Mouse (Mus musculus) adipocyte (in vitro differentiated cells): ENCODE measurements around the gene Anapc2.

Experiments
- DNase-seq: peaks from one replicate; pipeline ENCODE4 v3.0.0-alpha.2; 2016; ENCODE audit warnings: low spot score

The Anapc2 gene

GRCm38 (mm10) chr2:25303931-25304656 is 31.8 kb downstream of the Anapc2 start:
- DNase-seq: no peak

- no peak for DNase-seq
Measured at GRCm38 (mm10) chr2:25304657-25305541, 32.6 kb downstream of the Anapc2 start.

- no peak for DNase-seq
Measured at GRCm38 (mm10) chr2:25305587-25306359, 33.5 kb downstream of the Anapc2 start.

GRCm38 (mm10) chr2:25310180-25310579 is 37.9 kb downstream of the Anapc2 start:
- DNase-seq: no peak

- DNase-seq: no peak
Measured at GRCm38 (mm10) chr2:25310969-25311368, 38.7 kb downstream of the Anapc2 start.

- no peak for DNase-seq
Measured at GRCm38 (mm10) chr2:25311491-25311891, 39.2 kb downstream of the Anapc2 start.

- DNase-seq: no peak
Measured at GRCm38 (mm10) chr2:25318119-25318966, 46.1 kb downstream of the Anapc2 start.

GRCm38 (mm10) chr2:25318971-25319773 is 46.9 kb downstream of the Anapc2 start, which contains the start of gene Grin1:
Gene Grin1, minus strand, starts transcription at chr2:25319187.
- DNase-seq: no peak

- DNase-seq: no peak
Measured at GRCm38 (mm10) chr2:25320084-25320483, 47.8 kb downstream of the Anapc2 start.

GRCm38 (mm10) chr2:25326036-25326435 is 53.8 kb downstream of the Anapc2 start:
- DNase-seq: no peak

- peak; percentile 32 for DNase-seq
Measured at GRCm38 (mm10) chr2:25328440-25328839, 56.2 kb downstream of the Anapc2 start.

GRCm38 (mm10) chr2:25331470-25331869 is 59.2 kb downstream of the Anapc2 start:
- peak; percentile 21 for DNase-seq

GRCm38 (mm10) chr2:25332286-25333160 is 60.2 kb downstream of the Anapc2 start, which contains the start of gene Man1b1:
Gene Man1b1, plus strand, starts transcription at chr2:25332338.
- DNase-seq: peak; percentile 99

- no peak for DNase-seq
Measured at GRCm38 (mm10) chr2:25333569-25333968, 61.3 kb downstream of the Anapc2 start.
